Mouse (Mus musculus) hindbrain, postnatal 0 days (tissue): ENCODE results near the gene Ephx3. TPM values are rescaled to one million over a fixed set of nuclear protein-coding genes. Genes with fewer than 3 reads are reported as not detected.

Experiments
- ATAC-seq: fragments of 200-750 bp; cut with Nextera tagmentation; 2 replicates; pipeline ENCODE4 v1.8.0; 2017; ENCODE audit warnings: mild to moderate bottlenecking, moderate TSS enrichment, moderate library complexity
- DNase-seq: peaks from one replicate; pipeline ENCODE4 v3.0.0-alpha.2; 2015; ENCODE audit warnings: low spot score
- H3K27ac ChIP-seq: fragments of 300-500 bp; sonication (generic); 2 replicates; pipeline ENCODE4 v1.5.1; 2014; ENCODE audit warnings: mild to moderate bottlenecking
- H3K27me3 ChIP-seq: fragments of 300-500 bp; sonication (generic); 2 replicates; pipeline ENCODE4 v1.6.1; 2014; ENCODE audit warnings: low read length, mixed read lengths; ENCODE audit not compliant: insufficient read depth
- H3K36me3 ChIP-seq: fragments of 300-500 bp; sonication (generic); 2 replicates; pipeline ENCODE4 v1.6.1; 2014; ENCODE audit warnings: low read length, mixed read lengths; ENCODE audit not compliant: insufficient read depth
- H3K4me1 ChIP-seq: fragments of 300-500 bp; sonication (generic); 2 replicates; pipeline ENCODE4 v1.6.1; 2014; ENCODE audit warnings: antibody characterized with exemption, low read length, mixed read lengths; ENCODE audit not compliant: insufficient read depth
- H3K4me2 ChIP-seq: fragments of 300-500 bp; sonication (generic); 2 replicates; pipeline ENCODE4 v1.6.1; 2014; ENCODE audit warnings: low read depth, mild to moderate bottlenecking, low read length, moderate library complexity, mixed read lengths
- H3K4me3 ChIP-seq: fragments of 300-500 bp; sonication (generic); 2 replicates; pipeline ENCODE4 v1.5.1; 2014; ENCODE audit warnings: low read length
- H3K9ac ChIP-seq: fragments of 300-500 bp; sonication (generic); replicated peaks from 2 replicates; pipeline ENCODE4 v1.6.1; 2014; ENCODE audit warnings: mild to moderate bottlenecking, low read length, moderate library complexity, mixed read lengths
- H3K9me3 ChIP-seq: fragments of 300-500 bp; sonication (generic); 2 replicates; pipeline ENCODE4 v1.6.1; 2016; ENCODE audit warnings: low read length, mixed read lengths
- CTCF ChIP-seq: IDR thresholded peaks from 2 replicates; pipeline ENCODE4 v1.5.1; 2016; ENCODE audit warnings: antibody characterized with exemption, control low read depth, low read depth
- WGBS: fragments of 180-500 bp; shearing (Covaris S2); extraction: QIAGEN DNeasy Blood & Tissue Kit; methylation state at CpG from one replicate; pipeline ENCODE4 v1.1.7; 2014; 5-methylcytosine and 5-hydroxymethylcytosine counted together
- polyA plus RNA-seq: library from polyadenylated mRNA; unstranded; fragments of >200 nt; fragmentation: Nextera tagmentation; extraction: Ambion mirVana; gene quantifications from 2 replicates; pipeline ENCODE4 v1.2.1, GENCODE M21; 2015
- total RNA-seq: library from RNA; depleted of rRNA; stranded (reverse); fragments of >200 nt; gene quantifications from 2 replicates; pipeline ENCODE4 v1.2.3, GENCODE M21; 2014

Gene Ephx3
- total and polyA plus RNA-seq, 2 experiments from 2014 or later, result 0.31 to 0.48 TPM

- Histone ChIP-seq H3K27me3 (no peaks in the 10 kb centered on the region), H3K4me1 (no peaks in the 10 kb centered on the region), H3K9me3 (no peaks in the 10 kb centered on the region), H3K4me3 (no peak overlapping the region), H3K9ac (no peak overlapping the region), H3K36me3 (peaks cover 84% of the 10 kb centered on the region), H3K27ac (no peak overlapping the region), H3K4me2 (no peak overlapping the region)
- no peak for TF ChIP-seq CTCF
- no peak for DNase-seq
- WGBS, result 89% methylated on average over 5 of the region's 5 CpGs
- no peak for ATAC-seq
These were observed 11.7 kb upstream of the Ephx3 start for GRCm38 (mm10) chr17:32201086-32201485.

GRCm38 (mm10) chr17:32199796-32200195, 10.4 kb upstream of the Ephx3 start:
- H3K9me3 ChIP-seq, result no peaks in the 10 kb centered on the region
- DNase-seq, result no peak
- no peak for ATAC-seq
- H3K4me3 ChIP-seq, result no peak overlapping the region
- no peak overlapping the region for H3K4me2 ChIP-seq
- H3K27me3 ChIP-seq, result no peaks in the 10 kb centered on the region
- H3K4me1 ChIP-seq, result no peaks in the 10 kb centered on the region
- 90% methylated on average over 2 of the region's 2 CpGs for WGBS
- H3K27ac ChIP-seq, result no peak overlapping the region
- no peak overlapping the region for H3K9ac ChIP-seq
- no peak for TF ChIP-seq CTCF
- H3K36me3 ChIP-seq, result peaks cover 87% of the 10 kb centered on the region

GRCm38 (mm10) chr17:32197156-32197555, 7.8 kb upstream of the Ephx3 start:
- 64% methylated on average over 14 of the region's 14 CpGs for WGBS
- ATAC-seq (peak; percentile 87), DNase-seq (peak; percentile 53)
- no peaks in the 10 kb centered on the region for H3K27me3 ChIP-seq
- H3K4me2 ChIP-seq, result no peak overlapping the region
- no peak overlapping the region for H3K4me3 ChIP-seq
- no peak overlapping the region for H3K9ac ChIP-seq
- peaks cover 64% of the 10 kb centered on the region for H3K36me3 ChIP-seq
- H3K4me1 ChIP-seq, result no peaks in the 10 kb centered on the region
- no peak for TF ChIP-seq CTCF
- no peaks in the 10 kb centered on the region for H3K9me3 ChIP-seq
- H3K27ac ChIP-seq, result peak overlapping the region; percentile 48; the same call in 1 of the 2 replicates

DNA sequence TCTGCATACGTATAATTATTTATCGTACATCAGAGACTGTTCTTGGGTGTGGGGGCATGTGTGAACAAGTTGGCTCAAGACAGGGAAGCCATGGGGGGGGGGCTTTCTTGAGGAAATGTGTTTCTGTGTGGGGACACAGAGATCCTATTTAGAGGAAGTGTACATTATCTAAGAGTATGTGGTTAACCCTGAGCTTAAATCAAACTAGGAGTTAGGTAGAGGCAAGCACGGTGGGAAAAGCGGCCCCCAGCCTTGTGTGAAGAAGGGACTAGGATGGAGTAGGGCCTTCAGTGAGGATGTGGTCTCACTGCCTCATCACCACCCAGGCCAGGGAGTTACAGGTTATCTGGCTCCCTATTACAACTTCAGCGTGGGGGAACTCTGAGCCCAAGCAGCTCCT, 6.4 kb upstream of the Ephx3 start:
- ATAC-seq (no peak), DNase-seq (no peak)
- TF ChIP-seq CTCF, result no peak
- 94% methylated on average over 5 of the region's 5 CpGs for WGBS
- H3K4me2 ChIP-seq, result no peak overlapping the region
- H3K4me3 ChIP-seq, result no peak overlapping the region
- H3K9ac ChIP-seq, result no peak overlapping the region
- peaks cover 50% of the 10 kb centered on the region for H3K36me3 ChIP-seq
- H3K4me1 ChIP-seq, result no peaks in the 10 kb centered on the region
- H3K9me3 ChIP-seq, result no peaks in the 10 kb centered on the region
- H3K27me3 ChIP-seq, result no peaks in the 10 kb centered on the region
- H3K27ac ChIP-seq, result no peak overlapping the region

- DNase-seq, result no peak
- H3K36me3 ChIP-seq, result peaks cover 23% of the 10 kb centered on the region
These were observed 3.7 kb upstream of the Ephx3 start for GRCm38 (mm10) chr17:32193010-32193409.

GRCm38 (mm10) chr17:32189850-32190249, 501 bp upstream of the Ephx3 start:
- no peaks in the 10 kb centered on the region for H3K27me3 ChIP-seq
- H3K4me3 ChIP-seq, result no peak overlapping the region; the same call in 1 of the 2 replicates
- ATAC-seq, result no peak
- no peak for DNase-seq
- no peaks in the 10 kb centered on the region for H3K36me3 ChIP-seq
- TF ChIP-seq CTCF, result no peak
- WGBS, result 23% methylated on average over 5 of the region's 5 CpGs
- H3K4me2 ChIP-seq, result peak overlapping the region; percentile 75
- 0 out of 2 replicates have a peak, but pooled peaks cover 9% of the 10 kb centered on the region for H3K4me1 ChIP-seq
- H3K9ac ChIP-seq, result no peak overlapping the region
- H3K27ac ChIP-seq, result no peak overlapping the region
- H3K9me3 ChIP-seq, result no peaks in the 10 kb centered on the region

More at GRCm38 (mm10) chr17:32193010-32193409, 3.7 kb upstream of the Ephx3 start:
- Histone ChIP-seq H3K27ac (no peak overlapping the region), H3K4me2 (no peak overlapping the region), H3K9me3 (no peaks in the 10 kb centered on the region), H3K9ac (no peak overlapping the region), H3K4me1 (0 out of 2 replicates have a peak, but pooled peaks cover 9% of the 10 kb centered on the region), H3K27me3 (no peaks in the 10 kb centered on the region), H3K4me3 (no peak overlapping the region)
- ATAC-seq, result no peak
- WGBS, result 86% methylated on average over 5 of the region's 5 CpGs
- TF ChIP-seq CTCF, result no peak

DNA sequence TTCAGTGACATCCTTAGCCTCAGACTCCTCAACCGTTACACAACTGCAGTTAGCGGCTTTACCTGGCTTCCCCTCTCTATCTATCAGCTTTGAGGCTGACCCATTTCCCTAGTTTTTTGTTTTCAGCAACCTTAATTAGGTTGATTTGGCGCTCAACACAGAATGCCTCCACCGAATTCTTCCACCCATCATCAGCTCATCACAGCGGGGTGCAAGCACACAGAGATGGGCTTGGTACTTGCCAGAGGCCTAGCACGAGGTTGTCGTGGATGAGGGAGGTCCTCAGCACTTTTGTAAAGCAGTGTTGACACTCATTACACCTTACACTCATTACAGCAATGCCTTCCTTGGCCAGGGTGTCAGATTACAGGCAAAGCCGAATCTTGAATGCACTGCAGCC, 6.3 kb downstream of the Ephx3 start:
- no peaks in the 10 kb centered on the region for H3K4me1 ChIP-seq
- 32% methylated on average over 8 of the region's 8 CpGs for WGBS
- no peak overlapping the region for H3K9ac ChIP-seq
- no peaks in the 10 kb centered on the region for H3K9me3 ChIP-seq
- no peaks in the 10 kb centered on the region for H3K27me3 ChIP-seq
- DNase-seq (no peak), ATAC-seq (no peak)
- H3K27ac ChIP-seq, result no peak overlapping the region
- no peaks in the 10 kb centered on the region for H3K36me3 ChIP-seq
- H3K4me2 ChIP-seq, result no peak overlapping the region
- H3K4me3 ChIP-seq, result no peak overlapping the region
- no peak for TF ChIP-seq CTCF
